Mouse (Mus musculus) thymus, adult 2 months (tissue): ENCODE measurements around the gene Nek3.

Source experiments
- CTCF ChIP-seq: fragments of 200-500 bp; IDR thresholded peaks from 2 replicates; pipeline ENCODE4 v1.5.1; 2012; ENCODE audit warnings: mild to moderate bottlenecking, control low read depth, low read length, moderate library complexity, borderline replicate concordance; ENCODE audit not compliant: control insufficient read depth, poor library complexity, insufficient read depth; ENCODE audit errors: extremely low read depth
- POLR2A ChIP-seq: fragments of 200-500 bp; IDR thresholded peaks from 2 replicates; pipeline ENCODE4 v1.6.1; 2012; ENCODE audit warnings: mild to moderate bottlenecking, low read length, control low read depth, moderate library complexity; ENCODE audit not compliant: control insufficient read depth, poor library complexity, insufficient read depth; ENCODE audit errors: extremely low read depth

- TF ChIP-seq POLR2A (no peak), CTCF (peak; percentile 100)
These were observed 26.6 kb upstream of the Nek3 start, which contains the start of gene Vps36 for GRCm38 (mm10) chr8:22192660-22193431.
